Mouse (Mus musculus): ENCODE data around the gene Mepce. TPM values are rescaled to one million over a fixed set of nuclear protein-coding genes. Genes with fewer than 3 reads are reported as not detected.
A peak's percentile ranks its signal among the peaks of the same experiment; 100 is the strongest.
"Not testable (repeated sequence)": the region's sequence is repeated elsewhere in the genome, so short reads cannot be mapped to it uniquely, and the experiment has no call there.

The Mepce gene
- total RNA-seq, 1 experiment from 2014 or later: 31.8 TPM

- no peak for ATAC-seq (replicated peaks in 1 of 2; ENCODE audit: insufficient read depth in 1 of 2, low FRiP score in 2 of 2, low TSS enrichment in 1 of 2, low read depth in 1 of 2, poor library complexity in 2 of 2, severe bottlenecking in 2 of 2)
These were observed 11.7 kb downstream of the Mepce start for GRCm38 (mm10) chr5:137775587-137776290.

DNA sequence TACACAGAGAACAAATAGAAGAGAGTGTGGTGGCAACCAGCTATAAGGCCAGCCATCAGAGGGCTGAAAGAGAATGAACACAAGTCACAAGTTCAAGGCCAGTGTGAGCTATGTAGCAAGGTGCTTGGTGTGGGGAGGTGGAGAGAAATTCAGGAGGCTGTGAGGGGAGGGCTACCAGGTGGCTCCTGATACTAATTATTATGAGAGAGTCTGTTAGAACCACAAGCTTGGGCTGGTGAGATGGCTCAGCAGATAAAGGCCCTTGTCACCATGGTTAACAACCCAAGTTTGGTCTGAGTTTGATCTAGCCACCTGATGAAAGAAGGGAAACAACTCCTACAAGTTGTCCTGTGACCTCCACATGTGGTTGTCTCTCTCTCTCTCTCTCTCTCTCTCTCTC, 14.7 kb downstream of the Mepce start:
- no peak for ATAC-seq (replicated peaks in 1 of 2; ENCODE audit: insufficient read depth in 1 of 2, low FRiP score in 2 of 2, low TSS enrichment in 1 of 2, low read depth in 1 of 2, poor library complexity in 2 of 2, severe bottlenecking in 2 of 2)

DNA sequence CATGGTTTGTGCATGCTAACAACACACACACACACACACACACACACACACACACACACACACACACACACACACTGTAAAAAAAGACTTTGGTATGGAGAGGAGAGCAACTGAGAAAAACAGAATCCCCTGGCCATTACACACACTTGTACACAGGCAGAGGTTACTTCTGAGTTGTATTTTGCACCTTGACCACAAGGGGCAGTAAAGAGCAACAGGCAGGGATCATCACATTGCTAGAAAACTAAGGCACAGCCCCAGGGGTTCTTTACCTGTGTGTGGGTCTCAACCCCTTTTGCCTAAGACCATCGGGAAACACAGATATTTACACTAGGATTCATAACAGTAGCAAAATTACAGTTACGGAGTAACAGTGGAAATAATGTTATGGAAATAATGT, 16.7 kb downstream of the Mepce start:
- ATAC-seq (replicated peaks in 1 of 2; ENCODE audit: insufficient read depth in 1 of 2, low FRiP score in 2 of 2, low TSS enrichment in 1 of 2, low read depth in 1 of 2, poor library complexity in 2 of 2, severe bottlenecking in 2 of 2): peak; percentile 69 to 84

DNA sequence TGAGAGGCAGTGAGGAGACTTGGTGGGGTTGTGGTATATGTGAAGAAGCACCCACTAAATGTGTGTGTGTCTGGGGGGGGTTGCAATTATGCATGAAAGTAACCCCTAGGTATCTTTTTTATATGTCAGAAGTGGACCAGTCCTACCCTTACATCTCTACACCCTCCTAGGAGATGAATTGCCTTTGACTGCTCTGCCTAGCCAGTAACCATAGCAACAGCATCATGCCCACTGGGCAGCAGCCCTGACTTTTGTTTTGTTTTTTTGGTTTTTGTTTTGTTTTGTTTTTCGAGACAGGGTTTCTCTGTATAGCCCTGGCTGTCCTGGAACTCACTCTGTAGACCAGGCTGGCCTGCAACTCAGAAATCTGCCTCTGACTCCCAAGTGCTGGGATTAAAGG, 19.0 kb downstream of the Mepce start:
- no peak for ATAC-seq (replicated peaks in 1 of 2; ENCODE audit: insufficient read depth in 1 of 2, low FRiP score in 2 of 2, low TSS enrichment in 1 of 2, low read depth in 1 of 2, poor library complexity in 2 of 2, severe bottlenecking in 2 of 2)

- no peak for ATAC-seq (replicated peaks in 1 of 2; ENCODE audit: insufficient read depth in 1 of 2, low FRiP score in 2 of 2, low TSS enrichment in 1 of 2, low read depth in 1 of 2, poor library complexity in 2 of 2, severe bottlenecking in 2 of 2)
These were observed 21.2 kb downstream of the Mepce start for GRCm38 (mm10) chr5:137766270-137766669.

- ATAC-seq (replicated peaks in 1 of 2; ENCODE audit: insufficient read depth in 1 of 2, low FRiP score in 2 of 2, low TSS enrichment in 1 of 2, low read depth in 1 of 2, poor library complexity in 2 of 2, severe bottlenecking in 2 of 2): no peak
These were observed 22.7 kb downstream of the Mepce start for GRCm38 (mm10) chr5:137764609-137765340.

DNA sequence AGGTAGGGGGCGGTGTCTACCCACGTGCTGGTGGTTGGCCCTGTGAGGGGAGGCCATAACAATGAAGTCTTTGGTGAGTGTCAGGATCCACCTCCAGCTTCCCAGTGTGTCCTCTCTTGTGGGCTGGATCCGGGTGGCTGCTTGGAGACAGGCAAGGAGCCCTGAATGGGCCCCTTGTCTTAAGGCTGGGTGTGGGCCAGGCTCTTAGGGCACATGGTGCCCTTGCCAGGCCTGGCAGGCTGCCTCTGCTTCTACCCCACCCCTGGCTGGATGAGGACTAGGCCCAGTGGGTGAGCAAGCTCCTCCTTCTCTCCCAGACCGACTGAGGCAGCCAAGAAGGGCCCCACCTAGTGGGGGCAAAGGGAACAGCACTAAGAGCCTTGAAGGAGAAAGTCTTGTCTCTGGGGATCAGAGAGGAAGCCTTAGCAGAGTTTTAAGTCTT, 27.5 kb downstream of the Mepce start:
- peak; percentile 77 to 87 for ATAC-seq (replicated peaks in 1 of 2; ENCODE audit: insufficient read depth in 1 of 2, low FRiP score in 2 of 2, low TSS enrichment in 1 of 2, low read depth in 1 of 2, poor library complexity in 2 of 2, severe bottlenecking in 2 of 2)

- no peak for ATAC-seq (replicated peaks in 1 of 2; ENCODE audit: insufficient read depth in 1 of 2, low FRiP score in 2 of 2, low TSS enrichment in 1 of 2, low read depth in 1 of 2, poor library complexity in 2 of 2, severe bottlenecking in 2 of 2)
These were observed 28.4 kb downstream of the Mepce start for GRCm38 (mm10) chr5:137758921-137759534.

- no peak for ATAC-seq (replicated peaks in 1 of 2; ENCODE audit: insufficient read depth in 1 of 2, low FRiP score in 2 of 2, low TSS enrichment in 1 of 2, low read depth in 1 of 2, poor library complexity in 2 of 2, severe bottlenecking in 2 of 2)
These were observed 29.6 kb downstream of the Mepce start for GRCm38 (mm10) chr5:137757887-137758286.

- ATAC-seq (replicated peaks in 1 of 2; ENCODE audit: insufficient read depth in 1 of 2, low FRiP score in 2 of 2, low TSS enrichment in 1 of 2, low read depth in 1 of 2, poor library complexity in 2 of 2, severe bottlenecking in 2 of 2): peak; percentile 72 to 77; a peak in 3 of 4 replicates
These were observed 30.4 kb downstream of the Mepce start for GRCm38 (mm10) chr5:137756882-137757661.

- ATAC-seq (replicated peaks in 1 of 2; ENCODE audit: insufficient read depth in 1 of 2, low FRiP score in 2 of 2, low TSS enrichment in 1 of 2, low read depth in 1 of 2, poor library complexity in 2 of 2, severe bottlenecking in 2 of 2): no peak
These were observed 31.3 kb downstream of the Mepce start for GRCm38 (mm10) chr5:137756106-137756505.

DNA sequence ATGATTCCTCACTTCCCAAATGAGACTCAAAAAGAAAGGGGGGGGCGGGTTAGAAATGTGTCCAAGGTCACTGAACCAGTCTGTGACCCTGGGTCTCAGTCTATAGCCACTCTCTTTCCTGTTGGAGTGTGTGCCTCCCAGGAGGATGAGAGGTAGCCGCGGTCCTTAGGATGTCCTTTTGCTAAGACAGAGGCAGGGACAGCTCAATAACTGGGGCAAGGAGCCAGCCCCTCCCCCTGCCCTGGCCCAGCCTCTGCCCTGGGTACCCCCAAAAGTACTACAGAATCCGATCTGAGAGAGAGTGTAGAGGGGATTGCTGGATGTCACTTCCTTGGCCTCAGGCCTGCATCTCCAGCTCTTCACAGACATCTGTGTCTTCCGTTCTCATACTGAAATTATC, 32.0 kb downstream of the Mepce start:
- no peak for ATAC-seq (replicated peaks in 1 of 2; ENCODE audit: insufficient read depth in 1 of 2, low FRiP score in 2 of 2, low TSS enrichment in 1 of 2, low read depth in 1 of 2, poor library complexity in 2 of 2, severe bottlenecking in 2 of 2)

- ATAC-seq (replicated peaks in 1 of 2; ENCODE audit: insufficient read depth in 1 of 2, low FRiP score in 2 of 2, low TSS enrichment in 1 of 2, low read depth in 1 of 2, poor library complexity in 2 of 2, severe bottlenecking in 2 of 2): no peak
These were observed 34.2 kb downstream of the Mepce start for GRCm38 (mm10) chr5:137753111-137753832.

- ATAC-seq (replicated peaks in 1 of 2; ENCODE audit: insufficient read depth in 1 of 2, low FRiP score in 2 of 2, low TSS enrichment in 1 of 2, low read depth in 1 of 2, poor library complexity in 2 of 2, severe bottlenecking in 2 of 2): no peak
These were observed 35.5 kb downstream of the Mepce start for GRCm38 (mm10) chr5:137751988-137752387.

GRCm38 (mm10) chr5:137751221-137751887, 36.1 kb downstream of the Mepce start:
- ATAC-seq (replicated peaks in 1 of 2; ENCODE audit: insufficient read depth in 1 of 2, low FRiP score in 2 of 2, low TSS enrichment in 1 of 2, low read depth in 1 of 2, poor library complexity in 2 of 2, severe bottlenecking in 2 of 2): no peak

- not testable (repeated sequence) for ATAC-seq (replicated peaks in 1 of 2; ENCODE audit: insufficient read depth in 1 of 2, low FRiP score in 2 of 2, low TSS enrichment in 1 of 2, low read depth in 1 of 2, poor library complexity in 2 of 2, severe bottlenecking in 2 of 2)
These were observed 37.2 kb downstream of the Mepce start for GRCm38 (mm10) chr5:137750212-137750611.

All from hematopoietic stem cell, adult 5-6 weeks (primary cell).